Mouse (Mus musculus): ENCODE data around the gene Vmn1r31. TPM values are rescaled to one million over a fixed set of nuclear protein-coding genes. Genes with fewer than 3 reads are reported as not detected.

Vmn1r31 gene
- total RNA-seq (2023) = not detected

DNA sequence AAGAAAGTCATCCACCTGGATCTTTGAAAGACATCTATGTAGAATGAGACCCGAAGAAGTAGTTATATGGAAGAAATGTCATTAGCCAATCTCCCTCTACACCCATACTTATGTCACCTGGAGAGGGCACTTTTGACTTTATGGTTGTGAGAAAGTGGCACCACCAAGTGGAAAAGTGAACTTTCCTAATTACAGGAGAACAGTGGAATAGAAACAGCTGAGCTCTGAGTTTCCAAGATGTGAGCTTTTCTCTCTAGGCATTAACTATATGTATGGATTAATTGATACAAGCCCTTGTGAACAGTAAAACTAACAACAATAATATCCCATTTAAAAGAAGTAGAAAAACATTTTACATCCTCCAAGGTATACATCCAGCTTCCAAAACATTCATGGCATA is at the start of gene Vmn1r31:
TSS of gene Vmn1r31 (minus strand) at position 101 of the 400 bp plus-strand sequence.

GRCm38 (mm10) chr6:58443285-58443684 is 31.8 kb downstream of the Vmn1r31 start, which contains the start of gene Vmn1r30:
TSS of gene Vmn1r30 (minus strand) at chr6:58443385.

Other genes starting within 250 kb of the Vmn1r31 start
- gene Vmn1r28, start 213.3 kb downstream of the Vmn1r31 start, total RNA-seq (2023) = not detected
- not detected for gene Vmn1r29, start 173.8 kb downstream of the Vmn1r31 start, total RNA-seq (2023)
- not detected for gene Vmn1r30, start 31.9 kb downstream of the Vmn1r31 start, total RNA-seq (2023)
- gene Abcg2, start 109.2 kb upstream of the Vmn1r31 start, total RNA-seq (2023) = 10 to 100 TPM in 1 of 2 experiments, 1 to 10 TPM in 1; 9.0 to 11.2 TPM